Mouse (Mus musculus) embryonic facial prominence, embryonic 14.5 days (tissue): Measurements from ENCODE around the gene Adrm1. TPM values are rescaled to one million over a fixed set of nuclear protein-coding genes. Genes with fewer than 3 reads are reported as not detected.

Source experiments
- ATAC-seq: fragments of 200-750 bp; cut with Nextera tagmentation; 2 replicates; pipeline ENCODE4 v1.8.0; 2017; ENCODE audit warnings: low read depth, moderate number of reproducible peaks, moderate TSS enrichment
- DNase-seq: peaks from one replicate; pipeline ENCODE4 v3.0.0-alpha.2; 2015; ENCODE audit warnings: low spot score
- H3K27ac ChIP-seq: fragments of 300-500 bp; sonication (generic); replicated peaks from 2 replicates; pipeline ENCODE4 v1.5.1; 2014; ENCODE audit warnings: low read depth, mild to moderate bottlenecking, low read length, moderate library complexity
- H3K27me3 ChIP-seq: fragments of 300-500 bp; sonication (generic); replicated peaks from 2 replicates; pipeline ENCODE4 v1.6.1; 2014; ENCODE audit warnings: low read length; ENCODE audit not compliant: control insufficient read depth, insufficient read depth
- H3K36me3 ChIP-seq: fragments of 300-500 bp; sonication (generic); 2 replicates; pipeline ENCODE4 v1.6.1; 2014; ENCODE audit warnings: low read length, mixed read lengths; ENCODE audit not compliant: control insufficient read depth, insufficient read depth
- H3K4me1 ChIP-seq: fragments of 300-500 bp; sonication (generic); 2 replicates; pipeline ENCODE4 v1.6.1; 2014; ENCODE audit warnings: antibody characterized with exemption, low read length; ENCODE audit not compliant: control insufficient read depth, insufficient read depth
- H3K4me2 ChIP-seq: fragments of 300-500 bp; sonication (generic); 2 replicates; pipeline ENCODE4 v1.6.1; 2014; ENCODE audit warnings: low read depth, mild to moderate bottlenecking, low read length, moderate library complexity, mixed read lengths
- H3K4me3 ChIP-seq: fragments of 300-500 bp; sonication (generic); 2 replicates; pipeline ENCODE4 v1.5.1; 2014; ENCODE audit warnings: low read depth, mild to moderate bottlenecking, low read length
- H3K9ac ChIP-seq: fragments of 300-500 bp; sonication (generic); 2 replicates; pipeline ENCODE4 v1.6.1; 2014; ENCODE audit warnings: low read depth, mild to moderate bottlenecking, low read length, moderate library complexity, mixed read lengths
- H3K9me3 ChIP-seq: fragments of 300-500 bp; sonication (generic); 2 replicates; pipeline ENCODE4 v1.6.1; 2016; ENCODE audit warnings: low read length; ENCODE audit not compliant: control insufficient read depth
- WGBS: fragments of 180-500 bp; shearing (Covaris S2); extraction: QIAGEN DNeasy Blood & Tissue Kit; methylation state at CpG from one replicate; pipeline ENCODE4 v1.1.7; 2014; 5-methylcytosine and 5-hydroxymethylcytosine counted together
- microRNA-seq: library from miRNA; unstranded; fragments of <30 nt; microRNA quantifications from one replicate; pipeline ENCODE4, GENCODE M21; 2016; ENCODE audit warnings: borderline number of aligned reads
- polyA plus RNA-seq: library from polyadenylated mRNA; unstranded; fragments of >200 nt; fragmentation: Nextera tagmentation; extraction: Ambion mirVana; gene quantifications from 2 replicates; pipeline ENCODE4 v1.2.1, GENCODE M21; 2014

Adrm1 gene
- polyA plus RNA-seq, 1 experiment from 2014 or later, result 130 TPM

DNA sequence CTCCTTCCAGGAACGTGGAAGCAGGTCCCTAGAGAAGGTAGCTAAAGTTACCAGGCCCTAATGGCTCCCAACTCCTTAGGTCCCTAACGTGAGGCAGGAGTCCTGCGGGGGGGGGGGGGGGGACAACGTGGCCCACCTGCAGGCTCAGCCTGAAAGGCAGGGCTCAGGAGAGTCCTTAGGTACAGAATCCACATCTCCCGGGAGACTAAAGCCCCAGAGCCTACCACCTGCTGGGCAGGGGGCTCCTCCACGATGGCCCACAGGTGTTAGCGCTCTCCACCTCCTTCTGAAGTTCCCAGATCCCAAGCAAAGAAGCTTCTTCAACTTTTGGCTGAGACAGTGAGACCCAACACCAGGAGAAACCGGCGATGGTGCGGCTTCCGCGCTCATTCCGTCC lies 53.4 kb downstream of the Adrm1 start:
- 0% methylated on average over 11 of the region's 13 CpGs for WGBS
- ATAC-seq, result no peak
- peak overlapping the region; percentile 63 for H3K27ac ChIP-seq
- H3K9me3 ChIP-seq, result no peaks in the 10 kb centered on the region
- peak overlapping the region; percentile 97 for H3K4me2 ChIP-seq
- no peaks in the 10 kb centered on the region for H3K36me3 ChIP-seq
- DNase-seq, result no peak
- peaks cover 21% of the 10 kb centered on the region for H3K4me1 ChIP-seq
- H3K27me3 ChIP-seq, result peaks cover 33% of the 10 kb centered on the region
- peak overlapping the region; percentile 65 for H3K9ac ChIP-seq
- H3K4me3 ChIP-seq, result peak overlapping the region; percentile 63

DNA sequence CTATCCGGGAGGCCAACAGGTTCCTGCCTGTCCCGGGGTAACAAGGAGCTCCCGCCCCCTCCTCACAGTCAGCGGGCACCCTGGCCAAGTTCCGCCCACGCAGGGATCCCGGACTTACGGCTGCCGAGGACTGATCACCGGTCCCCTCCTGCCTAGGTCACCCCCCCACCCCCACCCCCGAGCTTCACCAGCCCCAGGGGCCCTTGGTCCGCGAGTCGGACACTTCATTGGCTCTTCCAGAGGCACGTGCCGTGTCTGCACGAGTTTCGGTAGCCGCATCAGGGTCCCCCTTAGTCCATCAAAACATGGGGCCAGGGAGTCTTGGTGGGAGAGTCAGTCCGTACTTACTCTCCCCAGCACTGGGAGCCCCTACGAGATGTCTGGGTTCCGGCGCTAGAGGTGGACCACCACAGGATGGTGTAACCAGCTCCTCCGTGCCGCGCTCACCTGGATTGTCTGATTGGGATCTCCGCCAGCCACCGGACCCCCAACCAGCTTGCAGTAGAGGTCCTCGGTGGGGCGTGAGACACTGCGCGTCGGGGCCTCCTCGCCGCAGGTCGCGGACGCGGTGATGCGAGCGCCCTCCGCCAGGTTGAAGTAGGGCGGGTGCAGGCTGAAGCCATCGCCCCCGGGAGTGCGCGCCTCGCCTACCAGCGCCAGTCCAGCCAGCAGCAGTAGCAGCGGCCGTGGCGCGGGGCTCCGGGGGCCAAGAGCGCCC lies 53.9 kb downstream of the Adrm1 start:
- Histone ChIP-seq H3K4me1 (peaks cover 21% of the 10 kb centered on the region), H3K4me2 (peak overlapping the region; percentile 97), H3K9me3 (no peaks in the 10 kb centered on the region), H3K4me3 (peak overlapping the region; percentile 63), H3K27me3 (peaks cover 33% of the 10 kb centered on the region), H3K36me3 (no peaks in the 10 kb centered on the region), H3K9ac (peak overlapping the region; percentile 65), H3K27ac (peak overlapping the region; percentile 63)
- DNase-seq (no peak), ATAC-seq (peak; percentile 2; the same call in 1 of the 2 replicates)
- 0% methylated on average over 36 of the region's 55 CpGs for WGBS

Small RNAs within 50 kb of the gene (microRNA-seq; reads per million reads assigned to microRNA genes)
- not detected for gene Mir7005

Other genes starting within 250 kb of the Adrm1 start
- 3.0 and 4.2 TPM in 2 replicates for gene Taf4, start 194.8 kb upstream of the Adrm1 start, polyA plus RNA-seq
- 6.1 and 6.3 TPM in 2 replicates for gene Lsm14b, start 146.5 kb upstream of the Adrm1 start, polyA plus RNA-seq
- 494 and 573 TPM in 2 replicates for gene Psma7, start 129.1 kb upstream of the Adrm1 start, polyA plus RNA-seq
- gene Ss18l1, start 129.0 kb upstream of the Adrm1 start, polyA plus RNA-seq, result 4.2 and 4.6 TPM in 2 replicates
- 19.8 and 24.5 TPM in 2 replicates for gene Mtg2, start 100.9 kb upstream of the Adrm1 start, polyA plus RNA-seq
- 0.11 and 0.14 TPM in 2 replicates for gene Hrh3, start 67.0 kb upstream of the Adrm1 start, polyA plus RNA-seq
- gene Osbpl2, start 52.2 kb upstream of the Adrm1 start, polyA plus RNA-seq, result 37.4 and 41.5 TPM in 2 replicates
- 25.2 and 28.2 TPM in 2 replicates for gene Lama5, start 54.4 kb downstream of the Adrm1 start, polyA plus RNA-seq
- gene Rps21, start 85.9 kb downstream of the Adrm1 start, polyA plus RNA-seq, result 689 and 787 TPM in 2 replicates
- gene Cables2, start 102.0 kb downstream of the Adrm1 start, polyA plus RNA-seq, result 16.5 and 17.4 TPM in 2 replicates
- 0.81 and 0.84 TPM in 2 replicates for gene Rbbp8nl, start 118.4 kb downstream of the Adrm1 start, polyA plus RNA-seq
- gene Gata5, start 163.2 kb downstream of the Adrm1 start, polyA plus RNA-seq, result not detected in 2 replicates